Mouse (Mus musculus): Measurements from ENCODE around the gene Aup1. TPM values are rescaled to one million over a fixed set of nuclear protein-coding genes. Genes with fewer than 3 reads are reported as not detected.

The Aup1 gene
- polyA plus RNA-seq, 1 experiment from 2014 or later = 175 TPM

GRCm38 (mm10) chr6:83019044-83019443 is 35.3 kb upstream of the Aup1 start:
- Histone ChIP-seq H3K27ac (ENCODE audit: low read depth) (no peak overlapping the region), H3K9ac (replicated peaks) (no peak overlapping the region), H3K27me3 (ENCODE audit: insufficient read depth, low read length) (no peaks in the 10 kb centered on the region), H3K4me2 (ENCODE audit: low read depth, low read length) (no peak overlapping the region), H3K9me3 (ENCODE audit: low read length) (no peaks in the 10 kb centered on the region), H3K4me3 (ENCODE audit: low read depth, low read length) (no peak overlapping the region), H3K4me1 (ENCODE audit: insufficient read depth) (peaks cover 60% of the 10 kb centered on the region), H3K36me3 (replicated peaks; ENCODE audit: insufficient read depth, low read length) (no peaks in the 10 kb centered on the region)
- 63% methylated on average over 3 of the region's 3 CpGs for WGBS (ENCODE audit: insufficient replicate concordance)
- ATAC-seq (no peak), DNase-seq (no peak)
- TF ChIP-seq CTCF (IDR thresholded peaks at IDR 0.05; ENCODE audit: low read depth) (no peak), EP300 (IDR thresholded peaks at IDR 0.05; ENCODE audit: low read depth) (no peak)

GRCm38 (mm10) chr6:83020121-83020520 is 34.2 kb upstream of the Aup1 start:
- H3K9me3 ChIP-seq (ENCODE audit: low read length) = no peaks in the 10 kb centered on the region
- DNase-seq (no peak), ATAC-seq (peak; percentile 85)
- no peaks in the 10 kb centered on the region for H3K27me3 ChIP-seq (ENCODE audit: insufficient read depth, low read length)
- TF ChIP-seq CTCF (IDR thresholded peaks at IDR 0.05; ENCODE audit: low read depth) (no peak), EP300 (IDR thresholded peaks at IDR 0.05; ENCODE audit: low read depth) (peak; percentile 90)
- H3K4me3 ChIP-seq (ENCODE audit: low read depth, low read length) = no peak overlapping the region
- H3K27ac ChIP-seq (ENCODE audit: low read depth) = peak overlapping the region; percentile 59; the same call in 1 of the 2 replicates
- H3K4me2 ChIP-seq (ENCODE audit: low read depth, low read length) = peak overlapping the region; percentile 24; the same call in 1 of the 2 replicates
- H3K4me1 ChIP-seq (ENCODE audit: insufficient read depth) = peaks cover 60% of the 10 kb centered on the region
- no peaks in the 10 kb centered on the region for H3K36me3 ChIP-seq (replicated peaks; ENCODE audit: insufficient read depth, low read length)
- H3K9ac ChIP-seq (replicated peaks) = no peak overlapping the region
- 59% methylated on average over 6 of the region's 6 CpGs for WGBS (ENCODE audit: insufficient replicate concordance)

- Histone ChIP-seq H3K4me1 (ENCODE audit: insufficient read depth) (peaks cover 58% of the 10 kb centered on the region), H3K27me3 (ENCODE audit: insufficient read depth, low read length) (no peaks in the 10 kb centered on the region), H3K27ac (ENCODE audit: low read depth) (peak overlapping the region; percentile 59; the same call in 1 of the 2 replicates), H3K4me3 (ENCODE audit: low read depth, low read length) (no peak overlapping the region), H3K4me2 (ENCODE audit: low read depth, low read length) (no peak overlapping the region), H3K9me3 (ENCODE audit: low read length) (no peaks in the 10 kb centered on the region), H3K9ac (replicated peaks) (no peak overlapping the region), H3K36me3 (replicated peaks; ENCODE audit: insufficient read depth, low read length) (no peaks in the 10 kb centered on the region)
- ATAC-seq (no peak), DNase-seq (no peak)
- 72% methylated on average over 4 of the region's 4 CpGs for WGBS (ENCODE audit: insufficient replicate concordance)
- TF ChIP-seq CTCF (IDR thresholded peaks at IDR 0.05; ENCODE audit: low read depth) (no peak), EP300 (IDR thresholded peaks at IDR 0.05; ENCODE audit: low read depth) (no peak)
Measured at GRCm38 (mm10) chr6:83020836-83021593, 33.3 kb upstream of the Aup1 start.

- ATAC-seq (0 out of 2 replicates have a peak, but pooled peaks have one; percentile 44), DNase-seq (no peak)
- Histone ChIP-seq H3K27me3 (ENCODE audit: insufficient read depth, low read length) (no peaks in the 10 kb centered on the region), H3K9ac (replicated peaks) (no peak overlapping the region), H3K4me1 (ENCODE audit: insufficient read depth) (peaks cover 55% of the 10 kb centered on the region), H3K9me3 (ENCODE audit: low read length) (no peaks in the 10 kb centered on the region), H3K4me3 (ENCODE audit: low read depth, low read length) (no peak overlapping the region), H3K4me2 (ENCODE audit: low read depth, low read length) (no peak overlapping the region), H3K36me3 (replicated peaks; ENCODE audit: insufficient read depth, low read length) (no peaks in the 10 kb centered on the region), H3K27ac (ENCODE audit: low read depth) (no peak overlapping the region)
- WGBS (ENCODE audit: insufficient replicate concordance) = 74% methylated on average over 9 of the region's 9 CpGs
- peak; percentile 34; the same call in 1 of the 2 replicates for TF ChIP-seq EP300 (IDR thresholded peaks at IDR 0.05; ENCODE audit: low read depth)
- no peak for TF ChIP-seq CTCF (IDR thresholded peaks at IDR 0.05; ENCODE audit: low read depth)
Measured at GRCm38 (mm10) chr6:83023008-83023407, 31.3 kb upstream of the Aup1 start.

GRCm38 (mm10) chr6:83023786-83024185 is 30.5 kb upstream of the Aup1 start:
- Histone ChIP-seq H3K4me1 (ENCODE audit: insufficient read depth) (peaks cover 55% of the 10 kb centered on the region), H3K27ac (ENCODE audit: low read depth) (no peak overlapping the region), H3K36me3 (replicated peaks; ENCODE audit: insufficient read depth, low read length) (no peaks in the 10 kb centered on the region), H3K4me3 (ENCODE audit: low read depth, low read length) (no peak overlapping the region), H3K9me3 (ENCODE audit: low read length) (no peaks in the 10 kb centered on the region), H3K9ac (replicated peaks) (no peak overlapping the region), H3K4me2 (ENCODE audit: low read depth, low read length) (no peak overlapping the region), H3K27me3 (ENCODE audit: insufficient read depth, low read length) (0 out of 2 replicates have a peak, but pooled peaks cover 3% of the 10 kb centered on the region)
- 84% methylated on average over 2 of the region's 2 CpGs for WGBS (ENCODE audit: insufficient replicate concordance)
- ATAC-seq (no peak), DNase-seq (no peak)
- TF ChIP-seq CTCF (IDR thresholded peaks at IDR 0.05; ENCODE audit: low read depth) (no peak), EP300 (IDR thresholded peaks at IDR 0.05; ENCODE audit: low read depth) (no peak)

GRCm38 (mm10) chr6:83024421-83024820 is 29.9 kb upstream of the Aup1 start:
- DNase-seq (no peak), ATAC-seq (no peak)
- no peak overlapping the region for H3K9ac ChIP-seq (replicated peaks)
- no peak overlapping the region for H3K4me2 ChIP-seq (ENCODE audit: low read depth, low read length)
- TF ChIP-seq CTCF (IDR thresholded peaks at IDR 0.05; ENCODE audit: low read depth) (no peak), EP300 (IDR thresholded peaks at IDR 0.05; ENCODE audit: low read depth) (no peak)
- H3K9me3 ChIP-seq (ENCODE audit: low read length) = no peaks in the 10 kb centered on the region
- 55% methylated on average over 4 of the region's 4 CpGs for WGBS (ENCODE audit: insufficient replicate concordance)
- peak overlapping the region; percentile 4; the same call in 1 of the 2 replicates for H3K27ac ChIP-seq (ENCODE audit: low read depth)
- peaks cover 53% of the 10 kb centered on the region for H3K4me1 ChIP-seq (ENCODE audit: insufficient read depth)
- 0 out of 2 replicates have a peak, but pooled peaks cover 3% of the 10 kb centered on the region for H3K27me3 ChIP-seq (ENCODE audit: insufficient read depth, low read length)
- H3K36me3 ChIP-seq (replicated peaks; ENCODE audit: insufficient read depth, low read length) = no peaks in the 10 kb centered on the region
- no peak overlapping the region for H3K4me3 ChIP-seq (ENCODE audit: low read depth, low read length)
